Mouse (Mus musculus): ENCODE results near the gene Zfand3. TPM values are rescaled to one million over a fixed set of nuclear protein-coding genes. Genes with fewer than 3 reads are reported as not detected.

Gene Zfand3
- polyA plus RNA-seq (2015; fragmentation: Nextera tagmentation; extraction: Ambion mirVana) = 57.0 and 64.2 TPM in 2 replicates

DNA sequence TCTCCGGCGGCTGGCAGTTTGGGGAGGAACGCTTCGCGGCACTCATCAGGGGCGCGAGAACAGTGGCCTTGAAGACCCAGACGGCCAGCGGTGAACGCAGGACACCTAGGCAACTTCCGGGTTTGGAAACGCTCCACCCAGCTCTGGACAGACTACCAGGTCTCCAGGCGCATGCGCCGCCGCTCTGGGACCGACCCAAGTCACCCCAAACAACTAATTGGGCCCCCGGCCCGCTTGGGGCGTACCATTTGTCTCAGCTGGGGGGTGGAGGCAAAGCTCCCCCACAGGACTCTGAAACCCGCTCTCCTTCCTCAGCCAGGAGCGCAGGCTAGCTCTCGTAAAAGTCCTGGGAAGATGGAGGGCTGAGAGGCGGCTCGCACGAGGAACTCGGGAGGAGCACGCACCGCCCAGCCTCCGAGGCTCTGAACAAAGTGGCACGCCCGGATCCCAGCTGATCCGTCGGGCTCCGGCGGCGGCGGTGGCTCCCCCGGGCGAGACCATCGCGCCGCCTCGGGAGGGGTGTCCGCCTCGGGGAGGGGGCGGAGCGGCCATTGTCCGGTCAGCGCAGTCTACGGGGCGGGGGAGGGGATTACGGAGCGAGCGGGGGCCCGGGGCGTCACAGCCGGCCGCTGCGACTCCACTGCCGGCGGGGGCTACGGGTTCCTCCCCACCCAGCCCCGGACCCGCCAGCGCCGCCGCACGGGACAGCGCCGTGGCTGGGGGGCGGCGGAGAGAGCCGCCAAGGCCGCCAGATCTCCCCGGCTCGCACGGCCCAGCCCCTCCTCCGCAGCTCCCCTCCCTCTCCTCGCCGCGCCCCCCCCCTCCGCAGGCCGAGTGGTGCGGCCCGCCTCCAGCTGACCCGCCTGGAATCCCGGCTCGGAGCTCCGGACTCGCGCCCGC lies at the start of gene Zfand3:
TSS of gene Zfand3 (plus strand) at position 531 of the 900 bp plus-strand sequence.
- H3K27ac ChIP-seq (replicated peaks) = peak within 1 kb of the TSS; percentile 100
- no peaks in the 10 kb centered on the region for H3K9me3 ChIP-seq
- peak; percentile 93 for ATAC-seq (replicated peaks)
- WGBS = 1% methylated on average over 78 of the region's 93 CpGs
- H3K4me2 ChIP-seq (replicated peaks) = peak within 1 kb of the TSS; percentile 89
- H3K4me3 ChIP-seq = peak within 1 kb of the TSS; percentile 73
- H3K36me3 ChIP-seq = no peaks in the 10 kb centered on the region
- H3K4me1 ChIP-seq = peaks cover 41% of the 10 kb centered on the region
- peak within 1 kb of the TSS; percentile 91 for H3K9ac ChIP-seq (replicated peaks)
- no peaks in the 10 kb centered on the region for H3K27me3 ChIP-seq

- H3K9ac ChIP-seq (replicated peaks) = no peak overlapping the region
- 68% methylated on average over 8 of the region's 8 CpGs for WGBS
- H3K27me3 ChIP-seq = no peaks in the 10 kb centered on the region
- H3K36me3 ChIP-seq = no peaks in the 10 kb centered on the region
- no peak overlapping the region for H3K27ac ChIP-seq (replicated peaks)
- no peak overlapping the region for H3K4me3 ChIP-seq
- ATAC-seq (replicated peaks) = no peak
- no peak overlapping the region for H3K4me2 ChIP-seq (replicated peaks)
- H3K4me1 ChIP-seq = peaks cover 4% of the 10 kb centered on the region; the same call in 1 of the 2 replicates
- H3K9me3 ChIP-seq = 0 out of 2 replicates have a peak, but pooled peaks cover 4% of the 10 kb centered on the region
These were observed 48.7 kb upstream of the Zfand3 start for GRCm38 (mm10) chr17:29955880-29956279.

DNA sequence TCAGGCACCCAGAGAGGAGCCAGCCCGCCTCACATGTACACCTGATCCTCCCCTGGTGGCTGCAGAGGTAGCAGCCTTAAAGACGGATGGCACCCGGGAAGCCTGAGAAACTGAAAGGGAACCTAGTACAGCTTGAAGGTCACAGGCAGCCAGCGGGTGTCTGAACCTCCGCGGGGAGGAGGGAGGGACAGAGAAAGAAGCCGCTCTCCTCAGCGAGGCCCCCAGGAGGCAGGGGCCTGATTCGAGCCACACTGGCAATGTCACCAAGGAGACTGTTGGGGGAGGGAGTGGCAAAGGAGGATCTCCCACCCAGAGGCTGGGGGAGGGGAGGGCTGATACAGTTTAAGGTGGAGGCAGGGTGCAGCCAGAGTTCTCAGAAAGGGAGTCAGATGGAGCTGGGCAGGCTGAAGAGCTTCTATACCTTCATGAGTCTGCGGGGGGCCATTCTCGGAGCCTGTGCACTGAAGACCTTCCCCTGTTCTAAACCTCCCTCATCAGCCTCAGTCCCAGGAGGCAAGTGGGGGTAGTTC lies 40.7 kb upstream of the Zfand3 start:
- Histone ChIP-seq H3K9me3 (0 out of 2 replicates have a peak, but pooled peaks cover 4% of the 10 kb centered on the region), H3K36me3 (no peaks in the 10 kb centered on the region), H3K4me1 (peaks cover 27% of the 10 kb centered on the region), H3K27me3 (0 out of 2 replicates have a peak, but pooled peaks cover 5% of the 10 kb centered on the region), H3K9ac (replicated peaks) (no peak overlapping the region), H3K27ac (replicated peaks) (no peak overlapping the region), H3K4me2 (replicated peaks) (0 out of 2 replicates have a peak overlapping the region, but pooled peaks have one; percentile 2), H3K4me3 (no peak overlapping the region)
- peak; percentile 32; the same call in 1 of the 2 replicates for ATAC-seq (replicated peaks)
- WGBS = 10% methylated on average over 11 of the region's 11 CpGs

GRCm38 (mm10) chr17:29965506-29965905 lies 39.0 kb upstream of the Zfand3 start:
- Histone ChIP-seq H3K9me3 (no peaks in the 10 kb centered on the region), H3K4me2 (replicated peaks) (no peak overlapping the region), H3K36me3 (no peaks in the 10 kb centered on the region), H3K27me3 (0 out of 2 replicates have a peak, but pooled peaks cover 5% of the 10 kb centered on the region), H3K4me3 (no peak overlapping the region), H3K27ac (replicated peaks) (no peak overlapping the region), H3K9ac (replicated peaks) (no peak overlapping the region), H3K4me1 (peaks cover 27% of the 10 kb centered on the region)
- peak; percentile 60 for ATAC-seq (replicated peaks)
- WGBS = 6% methylated on average over 5 of the region's 5 CpGs

DNA sequence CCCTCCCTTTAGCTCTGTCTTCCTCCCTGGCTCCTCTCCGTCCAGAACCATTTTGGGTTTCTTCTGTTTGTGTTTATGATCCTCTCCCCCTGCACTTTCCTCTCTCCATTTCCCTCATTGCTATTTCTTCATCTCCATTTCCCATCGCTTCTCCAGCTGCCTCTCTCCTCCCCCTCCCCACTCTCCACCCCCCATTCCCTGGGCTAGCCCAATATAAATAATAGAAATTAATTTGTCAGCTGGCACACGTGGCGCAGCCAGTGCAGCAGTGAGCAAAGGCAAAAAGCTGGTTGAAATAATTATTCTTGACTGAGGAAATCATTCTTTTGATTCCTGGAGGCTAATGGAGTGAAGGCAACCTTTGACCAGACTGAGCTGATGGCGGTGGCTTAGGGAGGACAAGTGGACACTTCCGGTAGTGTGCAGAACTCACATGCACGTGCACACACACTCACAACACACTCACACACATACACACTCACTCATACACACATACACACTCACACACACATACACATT lies 34.4 kb upstream of the Zfand3 start, which contains the start of gene Mdga1:
TSS of gene Mdga1 (minus strand) at position 51 of the 519 bp plus-strand sequence.
- Histone ChIP-seq H3K4me1 (peaks cover 11% of the 10 kb centered on the region), H3K36me3 (no peaks in the 10 kb centered on the region), H3K4me2 (replicated peaks) (no peak within 1 kb of the TSS), H3K4me3 (no peak within 1 kb of the TSS), H3K27me3 (0 out of 2 replicates have a peak, but pooled peaks cover 3% of the 10 kb centered on the region), H3K27ac (replicated peaks) (no peak within 1 kb of the TSS), H3K9ac (replicated peaks) (no peak within 1 kb of the TSS), H3K9me3 (no peaks in the 10 kb centered on the region)
- no peak for ATAC-seq (replicated peaks)
- WGBS = 62% methylated on average over 7 of the region's 7 CpGs

GRCm38 (mm10) chr17:29971761-29972432 lies 32.6 kb upstream of the Zfand3 start:
- no peak overlapping the region for H3K4me2 ChIP-seq (replicated peaks)
- H3K36me3 ChIP-seq = no peaks in the 10 kb centered on the region
- no peak overlapping the region for H3K4me3 ChIP-seq
- no peaks in the 10 kb centered on the region for H3K27me3 ChIP-seq
- H3K9ac ChIP-seq (replicated peaks) = no peak overlapping the region
- no peaks in the 10 kb centered on the region for H3K9me3 ChIP-seq
- no peaks in the 10 kb centered on the region for H3K4me1 ChIP-seq
- no peak for ATAC-seq (replicated peaks)
- 40% methylated on average over 15 of the region's 15 CpGs for WGBS
- no peak overlapping the region for H3K27ac ChIP-seq (replicated peaks)

GRCm38 (mm10) chr17:29973226-29973625 lies 31.3 kb upstream of the Zfand3 start:
- Histone ChIP-seq H3K4me3 (no peak overlapping the region), H3K4me2 (replicated peaks) (no peak overlapping the region), H3K4me1 (no peaks in the 10 kb centered on the region), H3K9ac (replicated peaks) (no peak overlapping the region), H3K9me3 (no peaks in the 10 kb centered on the region), H3K27ac (replicated peaks) (no peak overlapping the region), H3K27me3 (no peaks in the 10 kb centered on the region), H3K36me3 (no peaks in the 10 kb centered on the region)
- ATAC-seq (replicated peaks) = no peak
- 93% methylated on average over 7 of the region's 7 CpGs for WGBS

- H3K27me3 ChIP-seq = no peaks in the 10 kb centered on the region
- H3K9ac ChIP-seq (replicated peaks) = no peak overlapping the region
- no peaks in the 10 kb centered on the region for H3K36me3 ChIP-seq
- ATAC-seq (replicated peaks) = peak; percentile 77; the same call in 1 of the 2 replicates
- no peak overlapping the region for H3K4me2 ChIP-seq (replicated peaks)
- no peaks in the 10 kb centered on the region for H3K4me1 ChIP-seq
- no peaks in the 10 kb centered on the region for H3K9me3 ChIP-seq
- WGBS = 4% methylated on average over 8 of the region's 8 CpGs
- no peak overlapping the region for H3K27ac ChIP-seq (replicated peaks)
- no peak overlapping the region for H3K4me3 ChIP-seq
These were observed 28.8 kb upstream of the Zfand3 start for GRCm38 (mm10) chr17:29975731-29976130.

DNA sequence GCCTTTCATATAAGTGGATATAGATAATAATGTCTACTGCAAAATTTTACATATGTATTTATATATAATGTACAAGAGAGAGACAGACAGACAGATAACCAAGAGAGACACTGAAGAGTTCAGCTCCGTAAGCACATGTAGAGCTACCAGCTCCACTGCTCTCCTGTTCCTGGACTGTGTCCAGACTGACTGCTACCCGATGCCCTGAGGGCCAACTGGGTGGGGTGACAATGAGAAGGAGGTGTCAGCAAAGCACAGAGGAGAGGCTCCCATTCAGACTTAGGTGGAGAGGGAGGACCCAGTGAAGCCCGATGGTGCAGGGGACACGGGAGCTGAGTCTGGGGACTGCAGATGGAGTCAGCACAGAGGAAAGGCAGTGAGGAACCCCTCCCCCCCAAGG lies 25.5 kb upstream of the Zfand3 start:
- Histone ChIP-seq H3K36me3 (no peaks in the 10 kb centered on the region), H3K4me2 (replicated peaks) (no peak overlapping the region), H3K27me3 (no peaks in the 10 kb centered on the region), H3K4me1 (no peaks in the 10 kb centered on the region), H3K9me3 (no peaks in the 10 kb centered on the region), H3K4me3 (no peak overlapping the region), H3K9ac (replicated peaks) (no peak overlapping the region), H3K27ac (replicated peaks) (no peak overlapping the region)
- ATAC-seq (replicated peaks) = no peak
- WGBS = 51% methylated on average over 4 of the region's 4 CpGs

GRCm38 (mm10) chr17:29979841-29980240 lies 24.7 kb upstream of the Zfand3 start:
- Histone ChIP-seq H3K27ac (replicated peaks) (no peak overlapping the region), H3K4me1 (no peaks in the 10 kb centered on the region), H3K9ac (replicated peaks) (no peak overlapping the region), H3K27me3 (no peaks in the 10 kb centered on the region), H3K4me2 (replicated peaks) (no peak overlapping the region), H3K36me3 (no peaks in the 10 kb centered on the region), H3K4me3 (no peak overlapping the region), H3K9me3 (no peaks in the 10 kb centered on the region)
- no peak for ATAC-seq (replicated peaks)
- 83% methylated on average over 7 of the region's 7 CpGs for WGBS

GRCm38 (mm10) chr17:29981568-29981967 lies 23.0 kb upstream of the Zfand3 start:
- H3K36me3 ChIP-seq = no peaks in the 10 kb centered on the region
- H3K4me1 ChIP-seq = no peaks in the 10 kb centered on the region
- no peaks in the 10 kb centered on the region for H3K9me3 ChIP-seq
- WGBS = 64% methylated on average over 8 of the region's 8 CpGs
- no peak overlapping the region for H3K4me3 ChIP-seq
- H3K4me2 ChIP-seq (replicated peaks) = no peak overlapping the region
- H3K27ac ChIP-seq (replicated peaks) = no peak overlapping the region
- H3K27me3 ChIP-seq = no peaks in the 10 kb centered on the region
- ATAC-seq (replicated peaks) = no peak
- no peak overlapping the region for H3K9ac ChIP-seq (replicated peaks)

DNA sequence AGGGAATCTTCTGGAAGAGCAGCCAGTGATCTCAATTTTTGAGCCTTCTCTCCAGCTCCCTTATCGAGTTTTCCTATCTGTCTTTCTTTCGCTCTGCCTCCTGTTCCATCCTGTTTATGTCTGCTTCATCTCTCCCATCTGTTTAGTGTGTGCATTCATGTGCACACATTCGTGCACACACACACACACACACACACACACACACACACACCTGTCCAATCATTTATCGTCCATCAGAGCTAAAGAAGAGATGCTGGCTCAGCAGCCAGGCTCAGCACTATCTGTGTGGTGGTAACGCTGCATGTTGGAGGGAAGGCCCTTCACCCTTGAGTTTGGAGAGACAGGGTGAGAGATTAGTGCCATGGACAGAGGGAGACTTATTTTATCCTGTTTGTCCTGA lies 21.3 kb upstream of the Zfand3 start:
- H3K9ac ChIP-seq (replicated peaks) = no peak overlapping the region
- H3K4me2 ChIP-seq (replicated peaks) = no peak overlapping the region
- no peak for ATAC-seq (replicated peaks)
- H3K36me3 ChIP-seq = no peaks in the 10 kb centered on the region
- H3K4me3 ChIP-seq = no peak overlapping the region
- no peaks in the 10 kb centered on the region for H3K4me1 ChIP-seq
- H3K27ac ChIP-seq (replicated peaks) = no peak overlapping the region
- no peaks in the 10 kb centered on the region for H3K9me3 ChIP-seq
- WGBS = 66% methylated on average over 5 of the region's 5 CpGs
- H3K27me3 ChIP-seq = no peaks in the 10 kb centered on the region

Data from forebrain, embryonic 15.5 days (tissue).